Mouse (Mus musculus): Measurements from ENCODE around the gene Shroom3. TPM values are rescaled to one million over a fixed set of nuclear protein-coding genes. Genes with fewer than 3 reads are reported as not detected.

Gene Shroom3
- polyA plus RNA-seq, 1 experiment: 0.57 TPM

- H3K4me3 ChIP-seq (ENCODE audit: insufficient read depth, poor library complexity, severe bottlenecking): no peak overlapping the region
Observed at GRCm38 (mm10) chr5:92942166-92942565, 258.9 kb downstream of the Shroom3 start.

DNA sequence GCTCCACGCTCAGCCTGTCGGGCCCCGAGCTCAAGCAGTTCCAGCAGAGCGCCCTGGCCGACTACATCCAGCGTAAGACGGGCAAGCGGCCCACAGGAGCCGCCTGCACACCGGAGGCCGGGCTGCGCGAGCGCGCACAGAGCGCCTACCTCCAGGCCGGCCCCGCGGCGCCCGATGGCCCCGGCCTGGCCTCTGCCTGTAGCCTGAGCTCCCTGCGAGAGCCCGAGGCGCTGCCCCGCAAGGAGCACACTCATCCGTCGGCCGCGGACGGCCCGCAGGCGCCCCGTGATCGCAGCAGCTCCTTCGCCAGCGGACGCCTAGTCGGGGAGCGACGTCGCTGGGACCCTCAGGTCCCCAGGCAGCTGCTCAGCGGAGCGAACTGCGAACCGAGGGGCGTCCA is 259.3 kb downstream of the Shroom3 start:
- no peak overlapping the region for H3K4me3 ChIP-seq (ENCODE audit: insufficient read depth, poor library complexity, severe bottlenecking)
- no peaks in the 10 kb centered on the region for H3K36me3 ChIP-seq (ENCODE audit: control insufficient read depth, insufficient read depth)
- no peak overlapping the region for H3ac ChIP-seq (ENCODE audit: control insufficient read depth, insufficient read length, low read depth)
- no peaks in the 10 kb centered on the region for H3K79me2 ChIP-seq (ENCODE audit: control insufficient read depth, insufficient read depth)
- H3K27me3 ChIP-seq (ENCODE audit: control insufficient read depth, insufficient read depth, insufficient read length): no peaks in the 10 kb centered on the region
- TF ChIP-seq CEBPB (IDR thresholded peaks at IDR 0.05; ENCODE audit: low read depth): no peak
- no peak for TF ChIP-seq FOSL1 (IDR thresholded peaks at IDR 0.05; ENCODE audit: insufficient read depth, low read length, poor library complexity, severe bottlenecking)
- TF ChIP-seq MYOD1 (IDR thresholded peaks at IDR 0.05; ENCODE audit: control insufficient read depth, insufficient read length, low read depth): no peak
- no peak for TF ChIP-seq USF1 (IDR thresholded peaks at IDR 0.05; ENCODE audit: low read depth)
- TF ChIP-seq MYOG (IDR thresholded peaks at IDR 0.05; ENCODE audit: control insufficient read depth, extremely low read depth, insufficient read length): no peak
- TF ChIP-seq CTCF (IDR thresholded peaks at IDR 0.05; ENCODE audit: control insufficient read depth, insufficient read depth, insufficient read length): no peak
- TF ChIP-seq MAX (IDR thresholded peaks at IDR 0.05): no peak
- H3K79me3 ChIP-seq (ENCODE audit: low read depth): no peaks in the 10 kb centered on the region

More at GRCm38 (mm10) chr5:92942166-92942565, 258.9 kb downstream of the Shroom3 start:
- Histone ChIP-seq H3K79me2 (ENCODE audit: control insufficient read depth, insufficient read depth) (no peaks in the 10 kb centered on the region), H3K79me3 (ENCODE audit: low read depth) (no peaks in the 10 kb centered on the region), H3K27me3 (ENCODE audit: control insufficient read depth, insufficient read depth, insufficient read length) (no peaks in the 10 kb centered on the region), H3ac (ENCODE audit: control insufficient read depth, insufficient read length, low read depth) (no peak overlapping the region), H3K36me3 (ENCODE audit: control insufficient read depth, insufficient read depth) (no peaks in the 10 kb centered on the region)
- TF ChIP-seq CTCF (IDR thresholded peaks at IDR 0.05; ENCODE audit: control insufficient read depth, insufficient read depth, insufficient read length) (no peak), MYOG (IDR thresholded peaks at IDR 0.05; ENCODE audit: control insufficient read depth, extremely low read depth, insufficient read length) (no peak), CEBPB (IDR thresholded peaks at IDR 0.05; ENCODE audit: low read depth) (no peak), FOSL1 (IDR thresholded peaks at IDR 0.05; ENCODE audit: insufficient read depth, low read length, poor library complexity, severe bottlenecking) (no peak), MYOD1 (IDR thresholded peaks at IDR 0.05; ENCODE audit: control insufficient read depth, insufficient read length, low read depth) (no peak), MAX (IDR thresholded peaks at IDR 0.05) (no peak), USF1 (IDR thresholded peaks at IDR 0.05; ENCODE audit: low read depth) (no peak)

GRCm38 (mm10) chr5:92944867-92945266 is 261.6 kb downstream of the Shroom3 start:
- no peak overlapping the region for H3ac ChIP-seq (ENCODE audit: control insufficient read depth, insufficient read length, low read depth)
- H3K27me3 ChIP-seq (ENCODE audit: control insufficient read depth, insufficient read depth, insufficient read length): no peaks in the 10 kb centered on the region
- no peak overlapping the region for H3K4me3 ChIP-seq (ENCODE audit: insufficient read depth, poor library complexity, severe bottlenecking)
- H3K79me2 ChIP-seq (ENCODE audit: control insufficient read depth, insufficient read depth): no peaks in the 10 kb centered on the region
- H3K79me3 ChIP-seq (ENCODE audit: low read depth): no peaks in the 10 kb centered on the region
- H3K36me3 ChIP-seq (ENCODE audit: control insufficient read depth, insufficient read depth): no peaks in the 10 kb centered on the region
- TF ChIP-seq MAX (IDR thresholded peaks at IDR 0.05) (no peak), FOSL1 (IDR thresholded peaks at IDR 0.05; ENCODE audit: insufficient read depth, low read length, poor library complexity, severe bottlenecking) (no peak), CEBPB (IDR thresholded peaks at IDR 0.05; ENCODE audit: low read depth) (no peak), MYOG (IDR thresholded peaks at IDR 0.05; ENCODE audit: control insufficient read depth, extremely low read depth, insufficient read length) (no peak), USF1 (IDR thresholded peaks at IDR 0.05; ENCODE audit: low read depth) (no peak)

DNA sequence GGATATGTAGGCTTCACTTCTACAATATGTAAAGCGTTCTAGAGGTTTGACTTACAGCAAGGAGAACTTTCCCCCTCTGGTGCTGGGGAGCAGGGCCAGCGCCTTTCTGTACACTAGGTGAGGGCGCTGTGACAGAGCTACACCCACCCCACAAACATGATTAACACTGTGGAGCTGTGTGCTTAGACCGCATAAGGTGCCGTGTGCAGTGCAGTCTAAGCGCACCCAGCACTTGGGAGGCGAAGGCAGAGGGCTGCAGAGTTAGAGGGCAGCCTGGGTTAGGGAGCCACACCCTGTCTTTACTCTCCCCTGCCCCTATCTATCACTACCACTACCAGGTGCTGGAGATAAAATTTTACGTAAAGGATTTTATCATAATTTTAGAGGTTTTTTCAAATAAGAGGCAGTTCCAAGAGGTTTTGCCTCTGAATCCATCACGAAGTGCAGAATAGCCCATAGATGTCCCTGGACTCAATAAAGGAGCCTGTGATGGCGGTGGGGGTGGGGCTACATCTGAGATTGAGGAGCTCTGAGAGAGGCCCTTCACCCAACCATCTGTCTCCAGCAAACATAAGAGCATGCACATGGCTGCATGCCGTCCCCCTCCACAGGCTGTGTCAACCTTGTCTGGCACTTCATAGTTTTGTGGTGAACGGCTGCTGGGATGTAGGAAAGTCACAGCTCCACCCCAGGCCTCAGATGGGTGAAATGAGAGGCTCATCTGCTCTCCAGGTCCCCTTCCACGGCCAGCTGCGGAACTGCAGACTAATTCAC is 265.9 kb downstream of the Shroom3 start:
- no peak overlapping the region for H3ac ChIP-seq (ENCODE audit: control insufficient read depth, insufficient read length, low read depth)
- no peaks in the 10 kb centered on the region for H3K79me3 ChIP-seq (ENCODE audit: low read depth)
- TF ChIP-seq USF1 (IDR thresholded peaks at IDR 0.05; ENCODE audit: low read depth) (no peak), MAX (IDR thresholded peaks at IDR 0.05) (no peak), MYOD1 (IDR thresholded peaks at IDR 0.05; ENCODE audit: control insufficient read depth, insufficient read length, low read depth) (no peak)
- H3K79me2 ChIP-seq (ENCODE audit: control insufficient read depth, insufficient read depth): no peaks in the 10 kb centered on the region
- H3K27me3 ChIP-seq (ENCODE audit: control insufficient read depth, insufficient read depth, insufficient read length): no peaks in the 10 kb centered on the region
- H3K4me3 ChIP-seq (ENCODE audit: insufficient read depth, poor library complexity, severe bottlenecking): no peak overlapping the region
- no peaks in the 10 kb centered on the region for H3K36me3 ChIP-seq (ENCODE audit: control insufficient read depth, insufficient read depth)

GRCm38 (mm10) chr5:92950583-92950982 is 267.3 kb downstream of the Shroom3 start:
- no peak overlapping the region for H3ac ChIP-seq (ENCODE audit: control insufficient read depth, insufficient read length, low read depth)
- TF ChIP-seq MAX (IDR thresholded peaks at IDR 0.05) (no peak), MYOG (IDR thresholded peaks at IDR 0.05; ENCODE audit: control insufficient read depth, extremely low read depth, insufficient read length) (no peak), MYOD1 (IDR thresholded peaks at IDR 0.05; ENCODE audit: control insufficient read depth, insufficient read length, low read depth) (no peak), CEBPB (IDR thresholded peaks at IDR 0.05; ENCODE audit: low read depth) (no peak), FOSL1 (IDR thresholded peaks at IDR 0.05; ENCODE audit: insufficient read depth, low read length, poor library complexity, severe bottlenecking) (no peak), USF1 (IDR thresholded peaks at IDR 0.05; ENCODE audit: low read depth) (no peak), CTCF (IDR thresholded peaks at IDR 0.05; ENCODE audit: control insufficient read depth, insufficient read depth, insufficient read length) (no peak)
- H3K36me3 ChIP-seq (ENCODE audit: control insufficient read depth, insufficient read depth): no peaks in the 10 kb centered on the region
- H3K79me2 ChIP-seq (ENCODE audit: control insufficient read depth, insufficient read depth): no peaks in the 10 kb centered on the region
- no peaks in the 10 kb centered on the region for H3K79me3 ChIP-seq (ENCODE audit: low read depth)
- H3K27me3 ChIP-seq (ENCODE audit: control insufficient read depth, insufficient read depth, insufficient read length): no peaks in the 10 kb centered on the region
- no peak overlapping the region for H3K4me3 ChIP-seq (ENCODE audit: insufficient read depth, poor library complexity, severe bottlenecking)

DNA sequence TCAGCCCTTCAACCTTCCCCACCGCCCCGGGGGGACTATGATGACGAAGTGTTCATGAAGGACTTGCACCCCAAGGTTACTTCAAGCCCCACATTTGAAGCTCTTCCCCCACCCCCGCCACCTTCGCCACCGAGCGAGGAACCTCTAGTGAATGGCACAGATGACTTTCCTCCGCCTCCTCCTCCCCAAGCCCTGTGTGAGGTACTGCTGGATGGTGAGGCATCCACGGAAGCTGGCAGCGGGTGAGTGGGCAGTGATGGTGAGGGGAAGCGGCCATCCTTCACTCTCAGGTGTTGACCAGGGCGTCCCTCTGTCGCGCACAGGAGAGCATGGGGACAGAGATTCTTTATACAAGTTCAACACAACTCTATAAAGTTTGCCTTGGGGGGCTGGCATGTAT is 267.8 kb downstream of the Shroom3 start:
- H3K79me3 ChIP-seq (ENCODE audit: low read depth): no peaks in the 10 kb centered on the region
- H3K4me3 ChIP-seq (ENCODE audit: insufficient read depth, poor library complexity, severe bottlenecking): no peak overlapping the region
- no peaks in the 10 kb centered on the region for H3K27me3 ChIP-seq (ENCODE audit: control insufficient read depth, insufficient read depth, insufficient read length)
- H3K79me2 ChIP-seq (ENCODE audit: control insufficient read depth, insufficient read depth): no peaks in the 10 kb centered on the region
- H3K36me3 ChIP-seq (ENCODE audit: control insufficient read depth, insufficient read depth): no peaks in the 10 kb centered on the region
- TF ChIP-seq CEBPB (IDR thresholded peaks at IDR 0.05; ENCODE audit: low read depth) (no peak), FOSL1 (IDR thresholded peaks at IDR 0.05; ENCODE audit: insufficient read depth, low read length, poor library complexity, severe bottlenecking) (no peak), USF1 (IDR thresholded peaks at IDR 0.05; ENCODE audit: low read depth) (no peak), MYOD1 (IDR thresholded peaks at IDR 0.05; ENCODE audit: control insufficient read depth, insufficient read length, low read depth) (no peak), MAX (IDR thresholded peaks at IDR 0.05) (no peak)
- H3ac ChIP-seq (ENCODE audit: control insufficient read depth, insufficient read length, low read depth): no peak overlapping the region
